Comparison of ENCODE assay signal across 14 mouse cellular contexts in the genomic region with DNA sequence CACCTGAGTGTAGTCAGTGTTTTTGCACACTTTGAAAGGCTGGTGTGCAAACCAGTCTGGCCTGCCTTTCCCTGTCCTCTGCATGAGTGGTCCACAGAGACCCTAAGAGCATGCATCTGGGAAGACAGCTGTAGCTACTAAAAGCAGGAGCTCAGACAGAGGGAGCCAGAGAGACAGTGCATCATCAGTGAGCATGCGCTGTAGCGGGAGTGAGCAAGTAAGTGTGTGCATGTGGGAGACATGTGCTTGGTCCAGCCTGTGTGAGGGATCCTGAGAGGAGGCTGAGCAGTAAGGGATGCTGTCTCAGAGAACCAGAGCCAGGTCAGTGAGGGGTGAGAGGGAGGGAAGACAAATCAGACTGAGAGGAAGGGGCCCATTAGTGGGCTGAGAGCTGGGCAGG. TPM values are rescaled to one million over a fixed set of nuclear protein-coding genes. Genes with fewer than 3 reads are reported as not detected.
DNase-seq lines count a peak whose midpoint lies in the region; ATAC-seq and TF ChIP-seq lines count a peak whose summit lies in the region.
"Had no signal": no experiment of that assay in that cellular context is flagged by ENCODE, and none has a peak within 500 bp of the region (broad histone marks: within the 10 kb centered on the region; RNA-seq: fewer than 3 reads in every experiment).

No protein-coding gene starts in this region.

- no peak overlapping the region for H3K27ac ChIP-seq in forebrain, embryonic 14.5 days (ENCODE audit: low read depth, low read length)
- no peak overlapping the region for H3K27ac ChIP-seq in forebrain, embryonic 15.5 days (replicated peaks)
- H3K27ac ChIP-seq: heart, adult 2 months had no signal

- H3K36me3 ChIP-seq in forebrain, embryonic 14.5 days (ENCODE audit: control insufficient read depth, insufficient read depth, low read length), result no peaks in the 10 kb centered on the region
- no peaks in the 10 kb centered on the region for H3K36me3 ChIP-seq in forebrain, embryonic 15.5 days

- no peaks in the 10 kb centered on the region for H3K27me3 ChIP-seq in forebrain, embryonic 14.5 days (replicated peaks; ENCODE audit: control insufficient read depth, insufficient read depth, low read length)
- no peaks in the 10 kb centered on the region for H3K27me3 ChIP-seq in forebrain, embryonic 15.5 days

- H3K4me2 ChIP-seq in forebrain, embryonic 14.5 days (ENCODE audit: low read length), result no peak overlapping the region
- H3K4me2 ChIP-seq in forebrain, embryonic 15.5 days (replicated peaks), result no peak overlapping the region

- 0 out of 2 replicates have a peak, but pooled peaks have one; percentile 9 for TF ChIP-seq CTCF in lung, adult 2 months (IDR thresholded peaks at IDR 0.05; ENCODE audit: insufficient read depth, low read length)

- no peak overlapping the region for H3K4me3 ChIP-seq in forebrain, embryonic 14.5 days (ENCODE audit: low read depth, low read length)
- no peak overlapping the region for H3K4me3 ChIP-seq in forebrain, embryonic 15.5 days
- H3K4me3 ChIP-seq in lung, adult 2 months (replicated peaks; ENCODE audit: extremely low read depth, low read depth, low read length), result no peak overlapping the region
- H3K4me3 ChIP-seq: heart, adult 2 months had no signal

- ATAC-seq in forebrain, embryonic 14.5 days, result peak; percentile 10; the same call in 1 of the 2 replicates
- ATAC-seq in forebrain, embryonic 15.5 days (replicated peaks), result no peak

- H3K9me3 ChIP-seq in forebrain, embryonic 14.5 days (replicated peaks; ENCODE audit: control insufficient read depth, low read length), result no peaks in the 10 kb centered on the region
- no peaks in the 10 kb centered on the region for H3K9me3 ChIP-seq in forebrain, embryonic 15.5 days

- no peak for DNase-seq in forebrain, embryonic 14.5 days (ENCODE audit: low spot score)
- DNase-seq in lung, adult 2 months, result no peak
- no peak for DNase-seq in lung, adult 18-20 months
- DNase-seq in brain, adult 2 months (ENCODE audit: low read depth, low spot score), result peak; percentile 52
- DNase-seq in mesoderm, embryonic 11.5 days (ENCODE audit: low read depth, low spot score), result peak; percentile 65
- DNase-seq in gastrocnemius, adult 8-10 months (ENCODE audit: low spot score in 2 of 2), result no peak
- DNase-seq in heart, postnatal 25 days (ENCODE audit: low spot score), result no peak
- DNase-seq: B cell, adult 2 months; heart, adult 2 months; heart, postnatal 14 days; kidney, adult 2 months; liver; right cerebral cortex, postnatal 14 days had no signal

- peaks cover 11% of the 10 kb centered on the region; the same call in 1 of the 2 replicates for H3K4me1 ChIP-seq in forebrain, embryonic 14.5 days (ENCODE audit: control insufficient read depth, insufficient read depth, low read length)
- H3K4me1 ChIP-seq in forebrain, embryonic 15.5 days, result peaks cover 17% of the 10 kb centered on the region
- H3K4me1 ChIP-seq in lung, adult 2 months (ENCODE audit: control insufficient read depth, insufficient read depth, low read length), result no peaks in the 10 kb centered on the region

- H3K9ac ChIP-seq in forebrain, embryonic 14.5 days (ENCODE audit: low read length), result no peak overlapping the region
- H3K9ac ChIP-seq in forebrain, embryonic 15.5 days (replicated peaks), result no peak overlapping the region

- intact Hi-C loops in heart, postnatal 25 days (cut with DNase I), result no loop called here

- 62% methylated on average over 2 of the region's 2 CpGs for WGBS in forebrain, embryonic 14.5 days
- 64% methylated on average over 2 of the region's 2 CpGs for WGBS in forebrain, embryonic 15.5 days
- 67% methylated on average over 2 of the region's 2 CpGs for WGBS in lung, adult 2 months

- no peak for TF ChIP-seq POLR2A in lung, adult 2 months (IDR thresholded peaks at IDR 0.05; ENCODE audit: borderline replicate concordance, extremely low read depth, low read depth, low read length)

RNA-seq across cellular contexts. Expression of gene Phc2, which starts 46.0 kb away (rescaled TPM):
- polyA plus RNA-seq in forebrain, embryonic 14.5 days (2014; fragmentation: Nextera tagmentation; extraction: Ambion mirVana), result 33.1 and 35.3 TPM in 2 replicates
- 88.3 and 102 TPM in 2 replicates for polyA plus RNA-seq in forebrain, embryonic 15.5 days (2015; fragmentation: Nextera tagmentation; extraction: Ambion mirVana)
- polyA plus RNA-seq in lung, adult 2 months (2012; rRNA removed), result 125 and 126 TPM in 2 replicates
- total RNA-seq in gastrocnemius, adult 8-10 months (2022), result 10 to 100 TPM; 12.3 to 18.1 (median 14.6) TPM
- 10 to 100 TPM; 36.1 to 48.5 TPM for total RNA-seq in heart, postnatal 25 days (2021)

RNA-seq across cellular contexts. Expression of gene A3galt2, which starts 54.6 kb away (rescaled TPM):
- 0.27 and 0.38 TPM in 2 replicates for polyA plus RNA-seq in forebrain, embryonic 14.5 days (2014; fragmentation: Nextera tagmentation; extraction: Ambion mirVana)
- 0.45 and 0.61 TPM in 2 replicates for polyA plus RNA-seq in forebrain, embryonic 15.5 days (2015; fragmentation: Nextera tagmentation; extraction: Ambion mirVana)
- polyA plus RNA-seq in lung, adult 2 months (2012; rRNA removed), result 0.34 and 0.58 TPM in 2 replicates
- total RNA-seq in gastrocnemius, adult 8-10 months (2022), result not detected
- total RNA-seq in heart, postnatal 25 days (2021), result under 1 TPM in 1 of 2 experiments, not detected in 1; 0.14 TPM

Comparison
In these comparisons a context has a peak if more than half of its experiments do, and no peak if none do; other contexts are left out.
1. DNase-seq: peak in brain, adult 2 months (single experiment) and mesoderm, embryonic 11.5 days (single experiment); none in forebrain, embryonic 14.5 days (single experiment), lung, adult 2 months (single experiment), lung, adult 18-20 months (0 of 2), gastrocnemius, adult 8-10 months (0 of 2) and heart, postnatal 25 days (single experiment).